Mouse (Mus musculus) fibroblast of lung, adult 2 months (primary cell): Measurements from ENCODE around the gene Lef1.

Experiments
- DNase-seq: peaks from one replicate; pipeline ENCODE4 v3.0.0-alpha.2; 2011; ENCODE audit warnings: low read depth

Gene Lef1

GRCm38 (mm10) chr3:131248444-131248843 lies 138.2 kb downstream of the Lef1 start:
- DNase-seq, result no peak

DNA sequence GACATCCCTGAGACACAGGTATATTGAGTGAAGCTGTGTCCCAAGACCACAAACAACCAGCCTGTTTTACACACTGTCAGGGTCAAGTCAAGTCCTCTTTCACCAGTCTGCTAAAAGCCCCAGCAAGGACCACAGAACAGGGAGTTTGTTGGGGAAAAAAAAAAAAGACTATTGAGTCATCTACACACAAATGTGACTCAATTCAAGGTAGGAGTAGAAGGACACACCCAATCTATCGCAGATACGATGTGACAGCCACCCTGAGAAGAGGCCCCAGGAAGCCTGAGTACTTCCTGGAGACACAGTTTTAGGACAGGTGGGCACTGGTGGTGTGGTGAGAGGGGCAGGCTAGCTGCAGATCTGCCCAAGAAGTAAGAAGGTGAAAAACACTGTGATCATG lies 140.0 kb downstream of the Lef1 start:
- no peak for DNase-seq

- no peak for DNase-seq
Observed at GRCm38 (mm10) chr3:131250978-131251377, 140.7 kb downstream of the Lef1 start.

GRCm38 (mm10) chr3:131251601-131252000 lies 141.3 kb downstream of the Lef1 start:
- DNase-seq, result no peak

GRCm38 (mm10) chr3:131254991-131255390 lies 144.7 kb downstream of the Lef1 start:
- DNase-seq, result no peak

DNA sequence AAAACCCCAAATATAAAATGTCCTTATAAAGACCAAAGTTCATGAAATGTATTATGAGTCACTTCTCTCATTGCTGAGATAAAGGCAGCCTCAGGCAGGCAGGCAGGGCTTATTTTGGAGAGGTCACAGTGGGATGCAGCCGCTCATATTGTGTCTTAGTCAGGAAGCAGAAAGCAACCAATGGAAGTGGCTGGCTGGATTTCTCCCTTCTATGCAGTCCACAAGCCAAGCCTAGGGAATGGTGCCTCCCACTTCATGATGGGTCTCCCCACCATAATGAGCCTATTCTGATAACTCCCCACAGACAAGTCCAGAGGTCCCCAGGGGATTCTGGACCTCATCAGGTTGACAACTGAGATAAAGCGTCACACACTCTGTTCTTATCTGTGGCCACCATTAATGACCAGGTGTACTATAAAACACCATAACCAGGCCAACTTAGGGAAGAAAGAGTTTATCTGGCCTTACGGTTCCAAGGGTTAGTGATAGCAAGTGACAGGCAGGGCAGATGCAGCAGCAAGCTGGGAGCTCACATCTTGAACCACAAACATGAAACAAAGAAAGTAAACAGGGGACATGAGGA lies 145.2 kb downstream of the Lef1 start:
- no peak for DNase-seq

DNA sequence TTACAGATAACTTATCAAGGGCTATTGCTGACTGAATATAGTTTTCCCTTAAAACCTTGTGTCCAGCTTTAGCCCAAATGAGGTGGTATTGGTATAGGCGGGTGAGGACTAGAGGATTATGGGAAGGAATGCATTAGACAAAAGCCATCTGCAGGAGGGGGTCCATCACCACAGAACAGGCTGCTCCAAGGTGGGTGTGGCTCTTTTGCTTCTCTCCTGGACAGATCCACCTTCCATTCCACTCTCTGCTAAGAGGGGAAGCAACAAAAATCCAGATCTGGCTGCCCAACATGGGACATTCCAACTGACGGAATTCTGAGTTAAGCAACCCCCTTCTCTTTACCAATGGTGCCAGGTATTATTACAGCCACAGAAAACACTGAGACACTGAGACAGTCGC lies 148.7 kb downstream of the Lef1 start:
- DNase-seq, result no peak

DNA sequence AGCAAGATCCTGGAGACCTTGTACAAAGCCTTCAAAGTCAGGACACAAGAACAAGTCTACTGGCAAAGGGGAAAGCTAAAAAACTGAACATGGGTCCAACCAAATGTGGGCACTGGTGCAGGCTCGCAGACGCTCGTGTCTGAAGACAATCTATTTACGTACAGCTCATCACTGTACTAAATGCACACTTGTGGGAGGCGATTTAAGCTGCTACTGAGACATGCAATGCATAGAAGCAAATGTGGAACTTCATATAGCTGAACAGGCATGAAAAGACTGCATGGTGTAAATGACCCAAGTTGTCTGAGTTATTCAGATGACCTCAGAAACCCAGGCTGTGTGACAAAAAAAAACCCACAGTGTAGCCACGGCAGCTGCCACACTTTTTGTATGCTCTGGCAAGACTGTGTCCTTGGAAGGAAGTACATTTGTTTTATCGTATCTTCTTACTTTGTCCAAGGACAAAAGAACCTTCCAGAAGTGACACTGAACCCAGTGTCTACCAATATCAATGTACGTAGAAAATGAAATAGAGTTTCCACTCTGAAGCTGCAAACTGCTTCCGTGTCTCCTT lies 149.2 kb downstream of the Lef1 start:
- no peak for DNase-seq

DNA sequence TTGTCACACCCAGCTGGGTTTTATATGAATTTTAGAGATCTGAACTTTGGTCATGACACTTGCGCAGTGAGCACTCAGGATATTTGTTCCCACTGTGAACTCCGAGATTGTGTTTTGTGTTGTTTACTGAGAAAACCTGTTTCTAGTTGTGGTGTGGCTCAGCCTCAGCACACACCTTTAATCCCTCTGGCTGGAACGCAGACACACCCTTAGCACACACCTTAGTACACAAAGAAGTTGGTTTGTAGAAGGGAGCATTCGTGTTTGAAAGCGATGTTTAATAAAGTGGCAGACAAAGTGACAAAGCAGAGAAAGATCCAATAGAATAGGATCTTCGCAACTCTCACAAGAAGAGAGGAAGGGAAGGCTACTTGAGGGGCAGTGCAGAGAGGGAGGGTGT lies 150.1 kb downstream of the Lef1 start:
- no peak for DNase-seq

DNA sequence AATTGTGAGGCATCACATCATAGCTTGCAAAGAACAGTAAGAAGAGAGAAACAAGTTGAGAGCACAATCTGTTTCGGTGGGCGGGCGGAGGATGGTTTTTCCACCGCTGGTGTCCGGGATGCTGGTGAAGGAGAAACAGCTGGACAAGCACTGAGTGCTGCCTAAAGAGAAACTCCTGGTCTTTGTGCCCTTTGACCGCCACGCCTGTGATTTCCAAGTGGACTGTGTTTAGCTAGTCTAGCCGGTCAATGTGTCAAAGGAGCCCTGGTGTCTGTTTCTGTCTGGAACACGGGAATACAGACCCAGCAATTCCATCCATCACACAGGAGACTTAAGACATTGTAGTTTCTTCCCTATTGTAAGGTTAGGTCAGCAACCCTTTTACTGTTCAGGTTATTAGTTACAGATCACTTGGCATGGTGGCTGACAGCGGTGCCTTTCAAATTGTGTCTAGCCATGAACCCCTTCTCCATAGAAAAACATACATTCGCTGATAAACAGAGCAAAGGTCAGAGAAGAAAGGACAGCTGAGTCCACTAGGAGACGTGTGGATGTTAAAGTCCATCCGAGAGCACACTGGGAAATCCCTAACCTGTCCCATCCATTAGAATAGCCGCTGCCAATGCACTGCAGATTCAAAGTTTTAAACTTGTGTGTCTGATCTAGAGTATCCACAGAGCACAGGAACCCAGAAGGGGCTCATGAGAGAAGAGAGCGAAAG lies 153.7 kb downstream of the Lef1 start:
- DNase-seq, result no peak

DNA sequence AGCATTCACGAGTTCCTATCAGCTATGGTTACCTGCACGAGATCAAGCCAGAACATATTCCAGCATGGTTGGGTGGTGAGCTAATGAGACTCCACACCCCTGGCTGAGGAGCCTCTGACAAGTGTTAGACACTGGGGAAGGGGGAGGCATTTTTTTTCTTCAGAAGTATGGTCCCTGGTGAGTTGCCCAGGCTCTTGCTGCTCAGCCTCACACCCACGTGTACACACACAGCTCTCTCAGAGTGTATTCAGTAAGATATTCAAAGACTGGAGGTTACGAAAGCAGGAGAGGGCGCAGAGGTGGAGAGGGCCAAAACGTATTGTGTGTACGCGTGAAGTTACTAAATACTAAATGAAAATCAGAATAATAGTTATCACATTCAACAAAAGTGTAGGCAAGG lies 155.2 kb downstream of the Lef1 start:
- no peak for DNase-seq

DNA sequence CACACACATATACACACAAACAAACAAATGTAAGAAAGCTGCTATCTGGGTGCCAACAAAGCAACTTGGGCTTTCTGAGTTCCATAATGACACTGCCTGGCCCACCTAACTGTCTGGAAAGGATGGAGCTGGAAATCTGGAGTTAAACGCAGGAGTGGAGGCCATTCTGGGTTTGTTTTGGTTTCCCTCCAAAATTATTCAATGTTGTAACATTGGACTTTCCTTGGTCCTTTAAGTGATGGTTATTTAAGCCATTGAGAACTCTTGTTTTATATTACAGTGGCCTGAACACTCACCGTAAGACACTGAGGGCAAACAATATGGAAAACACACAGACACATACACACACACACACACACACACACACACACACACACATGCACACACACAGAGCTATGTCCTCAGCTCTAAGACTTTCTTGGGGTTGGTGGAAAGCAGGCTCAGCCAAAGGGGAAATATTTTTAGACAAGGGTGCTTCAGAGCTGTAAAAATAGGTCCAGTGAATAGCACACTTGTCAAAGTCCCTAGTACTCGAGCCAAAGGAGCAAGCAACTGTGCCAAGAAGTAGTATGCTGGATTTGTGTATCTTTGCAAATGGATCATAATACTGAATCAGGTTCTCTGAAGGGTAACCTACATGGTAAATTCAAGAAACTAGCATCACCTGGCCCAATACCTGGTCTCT lies 156.2 kb downstream of the Lef1 start:
- peak; percentile 13 for DNase-seq

GRCm38 (mm10) chr3:131270381-131270780 lies 160.1 kb downstream of the Lef1 start:
- no peak for DNase-seq

DNA sequence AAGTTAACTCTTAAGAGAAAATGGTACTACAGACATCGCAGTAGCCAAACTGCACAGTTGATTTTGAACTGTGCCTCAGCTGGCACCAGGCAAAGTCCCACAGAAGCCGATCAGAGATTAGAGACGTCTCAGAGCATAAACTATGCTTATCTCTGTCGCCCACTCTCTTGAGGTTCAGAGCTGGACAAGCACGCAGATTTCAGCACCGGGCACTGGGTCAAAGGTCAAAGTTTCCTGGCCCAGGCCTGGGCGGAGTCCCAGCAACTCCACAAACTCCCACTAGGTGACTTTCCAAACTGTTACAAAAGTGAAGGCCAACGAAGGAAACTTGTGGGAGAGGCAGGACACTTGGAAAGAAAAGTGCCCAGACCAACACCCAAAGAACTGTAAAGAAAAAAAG lies 160.9 kb downstream of the Lef1 start:
- peak; percentile 36 for DNase-seq

- peak; percentile 58 for DNase-seq
Observed at GRCm38 (mm10) chr3:131271559-131272373, 161.5 kb downstream of the Lef1 start, which contains the start of gene Hadh. Gene Hadh (minus strand): TSS chr3:131272101.

DNA sequence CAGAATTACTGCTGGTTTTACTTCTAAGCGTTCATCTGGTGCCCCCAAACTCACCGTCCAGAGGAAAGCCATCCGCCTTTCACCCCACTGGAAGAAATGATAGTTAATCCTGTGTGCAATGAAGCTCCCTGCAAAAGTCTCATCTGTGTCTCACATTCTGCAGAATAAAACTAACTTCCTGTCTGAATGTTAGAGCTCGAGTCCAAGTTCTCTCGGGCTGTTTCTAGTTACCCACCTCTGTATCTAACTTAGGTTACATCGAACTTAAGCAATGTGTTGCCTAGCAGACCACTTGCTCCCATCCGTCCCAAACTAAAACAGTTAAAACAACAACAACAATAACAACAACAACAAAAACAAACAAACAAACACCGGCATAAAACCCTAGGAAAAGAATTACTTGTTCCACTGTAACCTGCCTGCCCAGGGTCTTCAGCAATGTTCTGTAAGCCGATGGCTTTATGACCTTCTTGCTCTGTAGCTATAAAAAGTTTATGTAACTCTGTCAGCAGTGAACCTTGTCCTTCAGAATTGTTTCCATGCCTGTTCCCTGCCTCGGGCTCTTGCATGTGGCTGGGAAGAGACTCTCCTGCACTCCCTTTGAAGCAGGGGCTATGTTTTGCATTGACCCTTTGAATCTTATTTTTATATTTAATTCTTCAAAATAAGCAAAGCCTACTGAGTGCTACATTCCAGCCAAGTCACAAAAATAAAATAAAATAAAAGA lies 162.3 kb downstream of the Lef1 start:
- no peak for DNase-seq
